Mouse (Mus musculus): ENCODE results near the gene Galnt10.

DNA sequence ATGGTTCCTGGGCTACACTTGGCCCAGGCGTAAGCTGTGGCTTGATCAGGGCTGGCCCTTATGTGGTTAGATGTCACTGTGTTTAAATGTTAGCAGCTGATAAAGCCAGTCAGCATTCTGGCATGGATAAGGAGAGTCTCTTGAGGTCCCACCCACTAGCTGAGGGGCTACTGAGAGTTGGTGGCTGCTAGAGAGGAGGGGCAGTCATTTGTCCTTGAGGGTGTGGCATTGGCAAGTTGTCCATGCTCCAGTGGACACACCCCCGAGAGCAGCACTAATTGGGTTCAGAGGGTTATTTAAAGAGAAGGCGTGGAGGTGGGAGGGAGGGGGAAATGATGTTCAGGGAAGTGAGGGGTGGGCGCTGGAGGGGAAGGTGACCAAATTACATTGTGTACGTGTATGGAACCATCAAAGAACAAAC lies 9.7 kb downstream of the Galnt10 start:
- TF ChIP-seq CTCF (IDR thresholded peaks at IDR 0.05; ENCODE audit: borderline replicate concordance, insufficient read depth, low read depth, low read length), result no peak
- no peak for TF ChIP-seq POLR2A (IDR thresholded peaks at IDR 0.05; ENCODE audit: borderline replicate concordance, insufficient read depth, low read length)

Data from cerebellum, adult 2 months (tissue).